Mouse (Mus musculus) MEL (cell line): Measurements from ENCODE around the gene Prickle4. TPM values are rescaled to one million over a fixed set of nuclear protein-coding genes. Genes with fewer than 3 reads are reported as not detected.

ENCODE experiments used
- DNase-seq: peaks from one replicate; pipeline ENCODE4 v3.0.0; 2011; ENCODE audit warnings: low read depth, low spot score
- H3K27ac ChIP-seq: 2 replicates; pipeline ENCODE4 v1.5.1; 2012; ENCODE audit warnings: low read depth, mild to moderate bottlenecking, control low read depth, low read length, moderate library complexity; ENCODE audit not compliant: control insufficient read depth
- H3K27me3 ChIP-seq, 2 experiments: fragments of 150-350 bp in 1 of 2; sonication (generic) in 1 of 2; 2 replicates each; pipeline ENCODE4 v1.6.1; 2012; ENCODE audit warnings: low read length in 2 of 2, mild to moderate bottlenecking in 2 of 2, improper control_type of control experiment in 1 of 2, moderate library complexity in 1 of 2; ENCODE audit not compliant: insufficient read depth in 2 of 2, control insufficient read depth in 1 of 2
- H3K36me3 ChIP-seq, 2 experiments: 2 replicates each; pipeline ENCODE4 v1.6.1; 2012 to 2014; ENCODE audit warnings: low read length in 2 of 2, improper control_type of control experiment in 1 of 2, inconsistent platforms in 1 of 2, mild to moderate bottlenecking in 1 of 2; ENCODE audit not compliant: insufficient read depth in 2 of 2, control insufficient read depth in 1 of 2
- H3K4me1 ChIP-seq, 2 experiments: fragments of 150-350 bp in 1 of 2; sonication (generic) in 1 of 2; 2 replicates each; pipeline ENCODE4 v1.6.1; 2012; ENCODE audit warnings: low read length in 2 of 2, improper control_type of control experiment in 1 of 2, mild to moderate bottlenecking in 1 of 2; ENCODE audit not compliant: insufficient read depth in 2 of 2, control insufficient read depth in 1 of 2
- H3K4me3 ChIP-seq, 2 experiments: fragments of 150-350 bp in 1 of 2; sonication (generic) in 1 of 2; 2 replicates each; pipeline ENCODE4 v1.5.1; 2012; ENCODE audit warnings: low read depth in 2 of 2, low read length in 2 of 2, mild to moderate bottlenecking in 2 of 2, moderate library complexity in 2 of 2, control low read depth in 1 of 2, improper control_type of control experiment in 1 of 2; ENCODE audit not compliant: control insufficient read depth in 1 of 2, insufficient read depth in 1 of 2
- H3K79me2 ChIP-seq: 2 replicates; pipeline ENCODE4 v1.6.1; 2012; ENCODE audit warnings: mild to moderate bottlenecking, low read length, moderate library complexity; ENCODE audit not compliant: control insufficient read depth, poor library complexity, insufficient read depth
- H3K9ac ChIP-seq: 2 replicates; pipeline ENCODE4 v1.6.1; 2012; ENCODE audit warnings: low read depth, mild to moderate bottlenecking, control low read depth, low read length, moderate library complexity; ENCODE audit not compliant: control insufficient read depth, poor library complexity, severe bottlenecking
- H3K9me3 ChIP-seq: fragments of 150-350 bp; sonication (generic); replicated peaks from 2 replicates; pipeline ENCODE4 v1.6.1; 2012; ENCODE audit warnings: mild to moderate bottlenecking, low read length, improper control_type of control experiment, moderate library complexity; ENCODE audit not compliant: insufficient read depth
- BHLHE40 ChIP-seq: IDR thresholded peaks from 2 replicates; pipeline ENCODE4 v1.6.1; 2012; ENCODE audit warnings: low read depth, mild to moderate bottlenecking, inconsistent platforms, low read length, improper control_type of control experiment, borderline replicate concordance
- CHD1 ChIP-seq: IDR thresholded peaks from 2 replicates; pipeline ENCODE4 v1.6.1; 2012; ENCODE audit warnings: low read depth, mild to moderate bottlenecking, inconsistent platforms, low read length, improper control_type of control experiment
- CTCF ChIP-seq, 3 experiments: IDR thresholded peaks in 2 of 3; conservative IDR thresholded peaks in 1 of 3; 2 replicates each; pipeline ENCODE4 v1.5.1; 2011 to 2012; ENCODE audit warnings: low read length in 3 of 3, low read depth in 2 of 3, mild to moderate bottlenecking in 2 of 3, improper control_type of control experiment in 1 of 3, inconsistent platforms in 1 of 3, mixed read lengths in 1 of 3, moderate library complexity in 1 of 3; ENCODE audit not compliant: control insufficient read depth in 1 of 3, insufficient read depth in 1 of 3, poor library complexity in 1 of 3, severe bottlenecking in 1 of 3
- ELF1 ChIP-seq: IDR thresholded peaks from 2 replicates; pipeline ENCODE4 v1.6.1; 2014; ENCODE audit warnings: low read depth, mild to moderate bottlenecking, inconsistent platforms, low read length, improper control_type of control experiment, moderate library complexity
- EP300 ChIP-seq, 2 experiments: IDR thresholded peaks; 2 replicates each; pipeline ENCODE4 v1.6.1; 2011; ENCODE audit warnings: improper control_type of control experiment in 2 of 2, low read length in 2 of 2, low read depth in 1 of 2, mild to moderate bottlenecking in 1 of 2
- ETS1 ChIP-seq: IDR thresholded peaks from 2 replicates; pipeline ENCODE4 v1.6.1; 2012; ENCODE audit warnings: low read depth, mild to moderate bottlenecking, inconsistent platforms, low read length, improper control_type of control experiment, moderate library complexity
- GABPA ChIP-seq: IDR thresholded peaks from 2 replicates; pipeline ENCODE4 v1.6.1; 2012; ENCODE audit warnings: low read depth, mild to moderate bottlenecking, inconsistent platforms, low read length, improper control_type of control experiment, moderate library complexity
- GATA1 ChIP-seq: IDR thresholded peaks from 2 replicates; pipeline ENCODE4 v1.6.1; 2011; ENCODE audit warnings: low read depth, low read length, improper control_type of control experiment
- JUND ChIP-seq: IDR thresholded peaks from 2 replicates; pipeline ENCODE4 v1.6.1; 2011; ENCODE audit warnings: low read depth, mild to moderate bottlenecking, improper control_type of control experiment, low read length
- MAX ChIP-seq: IDR thresholded peaks from 2 replicates; pipeline ENCODE4 v1.6.1; 2011; ENCODE audit warnings: low read length, improper control_type of control experiment
- MXI1 ChIP-seq: IDR thresholded peaks from 2 replicates; pipeline ENCODE4 v1.6.1; 2011; ENCODE audit warnings: mild to moderate bottlenecking, low read depth, low read length, improper control_type of control experiment
- MYB ChIP-seq: IDR thresholded peaks from 2 replicates; pipeline ENCODE4 v1.6.1; 2011; ENCODE audit warnings: mild to moderate bottlenecking, low read depth, low read length, improper control_type of control experiment
- MYC ChIP-seq: IDR thresholded peaks from 2 replicates; pipeline ENCODE4 v1.6.1; 2011; ENCODE audit warnings: low read depth, mild to moderate bottlenecking, low read length, improper control_type of control experiment, moderate library complexity
- NRF1 ChIP-seq: IDR thresholded peaks from 2 replicates; pipeline ENCODE4 v1.6.1; 2014; ENCODE audit warnings: low read depth, mild to moderate bottlenecking, inconsistent platforms, low read length, improper control_type of control experiment, moderate library complexity; ENCODE audit not compliant: poor library complexity, insufficient read depth, severe bottlenecking
- POLR2A ChIP-seq, 2 experiments: IDR thresholded peaks; 2 replicates each; pipeline ENCODE4 v1.6.1; 2011 to 2012; ENCODE audit warnings: low read length in 2 of 2, mild to moderate bottlenecking in 2 of 2, control low read depth in 1 of 2, improper control_type of control experiment in 1 of 2, low read depth in 1 of 2, moderate library complexity in 1 of 2; ENCODE audit not compliant: control insufficient read depth in 1 of 2, insufficient read depth in 1 of 2, poor library complexity in 1 of 2
- POLR2AphosphoS2 ChIP-seq: IDR thresholded peaks from 2 replicates; pipeline ENCODE4 v1.6.1; 2011; ENCODE audit warnings: low read length, improper control_type of control experiment
- POLR2AphosphoS5 ChIP-seq: IDR thresholded peaks from 2 replicates; pipeline ENCODE4 v1.6.1; 2012; ENCODE audit warnings: low read depth, borderline replicate concordance, mild to moderate bottlenecking, inconsistent platforms, low read length, moderate library complexity, mixed read lengths
- RCOR1 ChIP-seq: IDR thresholded peaks from 2 replicates; pipeline ENCODE4 v1.6.1; 2012; ENCODE audit warnings: low read depth, mild to moderate bottlenecking, inconsistent platforms, low read length, improper control_type of control experiment
- SIN3A ChIP-seq: IDR thresholded peaks from 2 replicates; pipeline ENCODE4 v1.6.1; 2012; ENCODE audit warnings: low read length, improper control_type of control experiment, inconsistent platforms
- TCF12 ChIP-seq: IDR thresholded peaks from 2 replicates; pipeline ENCODE4 v1.6.1; 2014; ENCODE audit warnings: low read depth, mild to moderate bottlenecking, inconsistent platforms, low read length, improper control_type of control experiment, moderate library complexity
- USF1 ChIP-seq: IDR thresholded peaks from 2 replicates; pipeline ENCODE4 v1.6.1; 2014; ENCODE audit warnings: low read depth, mild to moderate bottlenecking, inconsistent platforms, low read length, improper control_type of control experiment, moderate library complexity
- USF2 ChIP-seq, 2 experiments: IDR thresholded peaks; 2 replicates each; pipeline ENCODE4 v1.6.1; 2011 to 2012; ENCODE audit warnings: improper control_type of control experiment in 2 of 2, low read length in 2 of 2, borderline replicate concordance in 1 of 2, inconsistent platforms in 1 of 2, low read depth in 1 of 2, mild to moderate bottlenecking in 1 of 2; ENCODE audit not compliant: insufficient read depth in 1 of 2
- ZMIZ1 ChIP-seq: IDR thresholded peaks from 2 replicates; pipeline ENCODE4 v1.6.1; 2012; ENCODE audit warnings: low read depth, mild to moderate bottlenecking, inconsistent platforms, low read length, improper control_type of control experiment, moderate library complexity
- polyA plus RNA-seq, 2 experiments: library from polyadenylated mRNA; stranded (reverse) in 1 of 2; unstranded in 1 of 2; fragments of >175 nt in 1 of 2; fragments of >200 nt in 1 of 2; gene quantifications; 2 replicates each; pipeline versions ENCODE4 v1.2.1 to v1.2.4; 2012; ENCODE audit warnings: low replicate concordance in 2 of 2, low read depth in 1 of 2; ENCODE audit not compliant: insufficient read length in 2 of 2, insufficient read depth in 1 of 2, missing spikeins in 1 of 2
- total RNA-seq: library from RNA; depleted of rRNA; stranded (reverse); fragments of 300-350 nt; gene quantifications from 2 replicates; pipeline ENCODE4 v1.2.3, GENCODE M21; 2012

Gene Prickle4
- total and polyA plus RNA-seq, 3 experiments, result 0.23 to 4.3 TPM; not detected in 1

DNA sequence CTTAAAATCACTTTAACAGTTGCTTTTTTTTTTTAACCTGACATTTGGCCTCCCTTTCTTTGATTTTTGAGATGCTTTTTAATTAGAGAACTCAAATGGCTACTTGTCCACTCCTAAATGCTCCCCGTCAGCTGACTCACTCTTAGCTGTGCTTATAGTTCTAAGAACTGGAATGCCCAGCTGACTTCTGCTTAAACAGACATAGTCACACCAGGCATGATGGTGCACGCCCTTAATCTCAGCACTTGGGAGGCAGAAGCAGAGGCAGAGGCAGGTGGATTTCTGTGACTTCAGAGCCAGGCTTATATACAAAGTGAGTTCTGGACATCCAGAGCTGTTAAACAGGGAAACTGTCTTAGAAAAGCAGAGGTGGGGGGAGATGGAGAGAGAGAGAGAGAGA lies 42.6 kb downstream of the Prickle4 start:
- TF ChIP-seq POLR2AphosphoS5 (no peak), CTCF (IDR thresholded peaks at IDR 0.05 in 2 of 3, conservative IDR thresholded peaks at IDR 0.05 in 1 of 3; ENCODE audit: control insufficient read depth in 1 of 3, insufficient read depth in 1 of 3, low read depth in 2 of 3, low read length in 3 of 3, poor library complexity in 1 of 3, severe bottlenecking in 1 of 3) (no peak), EP300 (IDR thresholded peaks at IDR 0.05; ENCODE audit: low read depth in 1 of 2, low read length in 2 of 2) (no peak), CHD1 (no peak), ZMIZ1 (no peak), MYC (no peak), JUND (no peak), RCOR1 (no peak), BHLHE40 (no peak), POLR2AphosphoS2 (no peak), POLR2A (IDR thresholded peaks at IDR 0.05; ENCODE audit: control insufficient read depth in 1 of 2, insufficient read depth in 1 of 2, low read depth in 1 of 2, low read length in 2 of 2, poor library complexity in 1 of 2) (no peak), ETS1 (no peak), NRF1 (no peak), MXI1 (no peak), USF1 (no peak), USF2 (IDR thresholded peaks at IDR 0.05; ENCODE audit: borderline replicate concordance in 1 of 2, insufficient read depth in 1 of 2, low read depth in 1 of 2, low read length in 2 of 2) (no peak)
- Histone ChIP-seq H3K27me3 (no peaks in the 10 kb centered on the region), H3K27ac (no peak overlapping the region), H3K4me3 (no peak overlapping the region), H3K9me3 (no peaks in the 10 kb centered on the region), H3K79me2 (no peaks in the 10 kb centered on the region), H3K36me3 (no peaks in the 10 kb centered on the region), H3K9ac (no peak overlapping the region), H3K4me1 (no peaks in the 10 kb centered on the region)
- no peak for DNase-seq

DNA sequence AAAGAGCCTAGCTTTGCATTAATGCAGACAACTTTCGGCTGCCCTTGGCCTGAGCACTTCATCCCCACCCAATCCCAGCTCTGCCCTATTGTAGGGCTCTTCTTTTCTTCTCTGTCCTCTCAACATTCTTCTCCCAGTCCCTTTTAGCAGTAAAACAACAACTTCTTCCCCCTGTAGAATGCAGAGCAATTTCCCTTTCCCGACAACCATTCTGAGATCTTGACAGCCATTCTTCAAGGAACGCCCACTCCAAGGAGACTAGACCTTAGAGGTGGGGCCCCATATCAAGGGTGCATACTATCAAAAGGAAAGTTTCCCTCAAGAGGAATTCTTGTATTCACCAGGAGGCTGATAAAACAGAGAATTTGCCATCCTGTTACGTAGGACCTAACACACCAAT lies 45.6 kb downstream of the Prickle4 start:
- Histone ChIP-seq H3K4me3 (no peak overlapping the region), H3K79me2 (no peaks in the 10 kb centered on the region), H3K4me1 (no peaks in the 10 kb centered on the region), H3K27ac (no peak overlapping the region), H3K9ac (no peak overlapping the region), H3K9me3 (no peaks in the 10 kb centered on the region), H3K36me3 (no peaks in the 10 kb centered on the region), H3K27me3 (no peaks in the 10 kb centered on the region)
- TF ChIP-seq RCOR1, result no peak
- TF ChIP-seq USF2 (IDR thresholded peaks at IDR 0.05; ENCODE audit: borderline replicate concordance in 1 of 2, insufficient read depth in 1 of 2, low read depth in 1 of 2, low read length in 2 of 2), result no peak
- TF ChIP-seq GATA1, result no peak
- TF ChIP-seq BHLHE40, result no peak
- TF ChIP-seq MAX, result no peak
- no peak for TF ChIP-seq POLR2AphosphoS2
- TF ChIP-seq ELF1, result no peak
- TF ChIP-seq POLR2AphosphoS5, result no peak
- no peak for TF ChIP-seq EP300 (IDR thresholded peaks at IDR 0.05; ENCODE audit: low read depth in 1 of 2, low read length in 2 of 2)
- no peak for TF ChIP-seq MYB
- TF ChIP-seq SIN3A, result no peak
- no peak for TF ChIP-seq TCF12
- no peak for TF ChIP-seq GABPA
- no peak for TF ChIP-seq ZMIZ1
- no peak for TF ChIP-seq USF1
- DNase-seq, result no peak
